Mouse (Mus musculus) neutrophil, adult 83 days (primary cell): ENCODE measurements around the gene Edrf1. TPM values are rescaled to one million over a fixed set of nuclear protein-coding genes. Genes with fewer than 3 reads are reported as not detected.

Experiments used
- total RNA-seq, 2 experiments: library from RNA; stranded (reverse); gene quantifications; one replicate each; pipeline ENCODE4 v1.2.4; 2023

Gene Edrf1
- 10 to 100 TPM; 14.7 to 20.5 TPM for total RNA-seq

GRCm38 (mm10) chr7:133637361-133638305 is at the start of gene Edrf1:
Gene Edrf1 (plus strand): TSS chr7:133637543.

GRCm38 (mm10) chr7:133602058-133602457 is 35.3 kb upstream of the Edrf1 start, which contains the start of gene Tex36:
Gene Tex36 (minus strand): TSS chr7:133602158.

GRCm38 (mm10) chr7:133679961-133680360 is 42.6 kb downstream of the Edrf1 start, which contains the start of gene Mmp21:
Gene Mmp21 (minus strand): TSS chr7:133680061.

Other genes starting within 250 kb of the Edrf1 start
- not detected for gene Tex36, start 35.4 kb upstream of the Edrf1 start, total RNA-seq
- not detected for gene Mmp21, start 42.5 kb downstream of the Edrf1 start, total RNA-seq
- gene Bccip, start 71.8 kb downstream of the Edrf1 start, total RNA-seq, result 10 to 100 TPM; 22.8 to 24.0 TPM
- gene Uros, start 72.5 kb downstream of the Edrf1 start, total RNA-seq, result 10 to 100 TPM; 10.2 to 20.6 TPM
- gene Fank1, start 139.3 kb downstream of the Edrf1 start, total RNA-seq, result not detected
- 1 to 10 TPM; 5.0 to 6.8 TPM for gene Dhx32, start 145.2 kb downstream of the Edrf1 start, total RNA-seq